Mouse (Mus musculus): Measurements from ENCODE around the gene Psmd10. TPM values are rescaled to one million over a fixed set of nuclear protein-coding genes. Genes with fewer than 3 reads are reported as not detected.

Gene Psmd10
- polyA plus RNA-seq, 1 experiment from 2014 or later: 45.7 TPM

- no peaks in the 10 kb centered on the region for H3K36me3 ChIP-seq
- 83% methylated on average over 4 of the region's 4 CpGs for WGBS
- no peak overlapping the region for H3K4me3 ChIP-seq (replicated peaks)
- no peak; the same call in 1 of the 2 replicates for ATAC-seq (ENCODE audit: insufficient read depth, low FRiP score, low read depth)
- no peak overlapping the region for H3K4me2 ChIP-seq
- H3K27me3 ChIP-seq (replicated peaks): no peaks in the 10 kb centered on the region
- no peak overlapping the region for H3K27ac ChIP-seq
- no peaks in the 10 kb centered on the region for H3K9me3 ChIP-seq
- H3K4me1 ChIP-seq: no peaks in the 10 kb centered on the region
- H3K9ac ChIP-seq: no peak overlapping the region
These were observed 2.9 kb downstream of the Psmd10 start for GRCm38 (mm10) chrX:140953618-140954017.

- Histone ChIP-seq H3K9ac (no peak overlapping the region), H3K4me3 (replicated peaks) (no peak overlapping the region), H3K36me3 (no peaks in the 10 kb centered on the region), H3K4me2 (no peak overlapping the region), H3K27ac (no peak overlapping the region), H3K27me3 (replicated peaks) (no peaks in the 10 kb centered on the region), H3K4me1 (no peaks in the 10 kb centered on the region), H3K9me3 (no peaks in the 10 kb centered on the region)
- WGBS: 61% methylated on average over 5 of the region's 5 CpGs
- no peak for ATAC-seq (ENCODE audit: insufficient read depth, low FRiP score, low read depth)
These were observed 20.3 kb downstream of the Psmd10 start for GRCm38 (mm10) chrX:140936271-140936670.

DNA sequence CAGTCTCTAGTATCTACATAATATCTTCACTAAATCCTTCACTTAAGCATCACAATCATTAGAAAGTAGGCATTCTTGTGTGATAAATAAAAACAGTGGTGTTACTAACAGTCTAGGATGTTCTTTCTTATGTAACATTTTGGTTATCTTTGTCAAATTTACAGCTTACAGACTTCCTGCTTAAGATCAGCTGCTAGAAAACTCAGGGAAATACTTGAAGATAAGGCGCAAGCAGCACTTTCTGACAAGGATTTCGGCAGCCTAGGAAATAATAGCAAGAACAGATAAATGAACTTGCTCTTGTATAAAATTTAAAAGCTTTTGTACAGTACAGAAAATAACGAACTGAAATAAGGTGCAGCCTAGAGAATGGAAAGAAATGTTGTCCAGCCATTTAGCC, 23.3 kb downstream of the Psmd10 start:
- no peaks in the 10 kb centered on the region for H3K4me1 ChIP-seq
- 67% methylated on average over 3 of the region's 3 CpGs for WGBS
- H3K4me3 ChIP-seq (replicated peaks): no peak overlapping the region
- no peaks in the 10 kb centered on the region for H3K36me3 ChIP-seq
- no peak overlapping the region for H3K27ac ChIP-seq
- H3K27me3 ChIP-seq (replicated peaks): no peaks in the 10 kb centered on the region
- H3K9me3 ChIP-seq: no peaks in the 10 kb centered on the region
- no peak overlapping the region for H3K4me2 ChIP-seq
- no peak overlapping the region for H3K9ac ChIP-seq
- ATAC-seq (ENCODE audit: insufficient read depth, low FRiP score, low read depth): no peak

GRCm38 (mm10) chrX:140932066-140932465, 24.5 kb downstream of the Psmd10 start:
- ATAC-seq (ENCODE audit: insufficient read depth, low FRiP score, low read depth): no peak
- Histone ChIP-seq H3K27me3 (replicated peaks) (no peaks in the 10 kb centered on the region), H3K4me3 (replicated peaks) (no peak overlapping the region), H3K27ac (no peak overlapping the region), H3K9me3 (no peaks in the 10 kb centered on the region), H3K36me3 (no peaks in the 10 kb centered on the region), H3K4me2 (no peak overlapping the region), H3K4me1 (no peaks in the 10 kb centered on the region), H3K9ac (no peak overlapping the region)
- 66% methylated on average over 3 of the region's 3 CpGs for WGBS

DNA sequence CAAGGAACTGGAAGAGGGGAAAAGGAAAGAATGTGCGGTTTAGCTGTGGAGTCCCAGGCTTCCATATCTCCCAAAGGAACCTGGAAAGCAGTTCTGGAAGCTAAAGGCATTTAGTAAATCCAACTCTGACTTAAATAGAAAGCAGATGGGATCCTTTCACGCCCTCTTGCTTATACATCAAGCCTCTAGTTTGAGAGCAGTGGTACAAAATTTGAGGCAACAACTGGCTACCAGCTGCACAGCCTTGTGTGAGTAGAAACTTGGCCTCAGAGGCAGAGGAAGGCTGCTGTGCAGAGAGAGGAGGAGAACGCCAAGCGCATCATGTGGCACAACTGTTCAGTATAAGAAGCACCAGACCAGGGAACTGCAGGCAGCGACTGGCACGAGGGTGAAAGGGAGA, 35.2 kb downstream of the Psmd10 start:
- no peak overlapping the region for H3K27ac ChIP-seq
- H3K36me3 ChIP-seq: no peaks in the 10 kb centered on the region
- H3K9ac ChIP-seq: no peak overlapping the region
- no peaks in the 10 kb centered on the region for H3K4me1 ChIP-seq
- H3K9me3 ChIP-seq: no peaks in the 10 kb centered on the region
- no peak for ATAC-seq (ENCODE audit: insufficient read depth, low FRiP score, low read depth)
- whole genome bisulfite sequencing: 72% methylated on average over 6 of the region's 6 CpGs
- no peak overlapping the region for H3K4me3 ChIP-seq (replicated peaks)
- H3K27me3 ChIP-seq (replicated peaks): peaks cover 5% of the 10 kb centered on the region; the same call in 1 of the 2 replicates
- H3K4me2 ChIP-seq: no peak overlapping the region

DNA sequence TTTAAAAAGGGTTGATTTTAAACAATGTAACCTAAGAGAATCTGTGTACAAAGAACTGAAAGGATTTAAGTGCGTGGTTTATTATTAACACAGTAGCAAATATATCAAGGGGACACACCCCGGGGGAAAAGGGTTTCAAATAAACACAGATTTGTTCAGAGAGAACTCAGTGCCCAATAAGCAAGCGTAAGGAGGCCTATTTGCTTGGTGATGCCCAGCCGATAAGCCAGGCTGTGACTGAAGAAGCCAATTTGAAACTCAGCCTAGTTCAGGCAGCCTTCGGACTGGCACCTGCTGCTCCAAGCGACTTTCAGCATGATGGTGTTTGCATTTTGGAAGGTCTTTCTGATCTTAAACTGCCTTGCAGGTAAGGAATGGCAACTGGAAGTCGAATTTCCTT, 49.2 kb downstream of the Psmd10 start, which contains the start of gene Vsig1:
TSS of gene Vsig1 (plus strand) at position 249 of the 400 bp plus-strand sequence.
- Histone ChIP-seq H3K9me3 (no peaks in the 10 kb centered on the region), H3K4me1 (no peaks in the 10 kb centered on the region), H3K4me2 (no peak within 1 kb of the TSS), H3K27me3 (replicated peaks) (0 out of 2 replicates have a peak, but pooled peaks cover 4% of the 10 kb centered on the region), H3K9ac (no peak within 1 kb of the TSS), H3K36me3 (no peaks in the 10 kb centered on the region), H3K27ac (no peak within 1 kb of the TSS), H3K4me3 (replicated peaks) (no peak within 1 kb of the TSS; the same call in 1 of the 2 replicates)
- peak; percentile 60; the same call in 1 of the 2 replicates for ATAC-seq (ENCODE audit: insufficient read depth, low FRiP score, low read depth)
- WGBS: 55% methylated on average over 7 of the region's 7 CpGs

DNA sequence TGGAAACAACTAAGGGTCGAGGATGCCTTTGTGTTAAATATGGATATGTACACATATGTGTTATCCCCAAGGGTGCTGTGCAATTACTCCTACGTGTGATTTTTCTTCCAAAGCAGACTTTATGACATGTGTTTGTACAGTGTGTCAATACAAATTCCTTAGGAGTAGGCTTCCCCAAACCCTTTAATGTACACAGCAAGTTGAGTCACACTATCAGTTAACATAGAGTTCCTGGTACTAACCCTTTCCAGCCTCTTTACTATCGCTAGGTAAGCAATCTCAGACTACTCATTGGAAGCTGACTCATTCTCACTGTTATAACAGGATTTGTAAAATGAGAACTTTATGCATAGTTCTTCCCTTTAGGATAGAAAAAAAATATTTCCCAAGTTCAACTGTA, 53.0 kb downstream of the Psmd10 start:
- Histone ChIP-seq H3K27me3 (replicated peaks) (0 out of 2 replicates have a peak, but pooled peaks cover 4% of the 10 kb centered on the region), H3K9ac (no peak overlapping the region), H3K36me3 (no peaks in the 10 kb centered on the region), H3K27ac (no peak overlapping the region), H3K4me2 (no peak overlapping the region), H3K4me3 (replicated peaks) (no peak overlapping the region), H3K4me1 (no peaks in the 10 kb centered on the region), H3K9me3 (no peaks in the 10 kb centered on the region)
- ATAC-seq (ENCODE audit: insufficient read depth, low FRiP score, low read depth): peak; percentile 82
- WGBS: 58% methylated on average over 3 of the region's 3 CpGs

Other genes with a start within 250 kb of the Psmd10 start
- gene Tex13b, start 143.3 kb downstream of the Psmd10 start, polyA plus RNA-seq (2015; fragmentation: Nextera tagmentation; extraction: Ambion mirVana): not detected in 2 replicates
- 27.9 and 30.5 TPM in 2 replicates for gene Vsig1, start 49.1 kb downstream of the Psmd10 start, polyA plus RNA-seq (2015; fragmentation: Nextera tagmentation; extraction: Ambion mirVana)
- 16.2 and 17.1 TPM in 2 replicates for gene Atg4a, start 179 bp upstream of the Psmd10 start, polyA plus RNA-seq (2015; fragmentation: Nextera tagmentation; extraction: Ambion mirVana)